Mouse (Mus musculus): Measurements from ENCODE around the gene Hoxb2.

- TF ChIP-seq CTCF (conservative IDR thresholded peaks at IDR 0.05; ENCODE audit: low read length) (no peak), POU5F1 (IDR thresholded peaks at IDR 0.05; ENCODE audit: borderline replicate concordance, low read length) (no peak), NANOG (IDR thresholded peaks at IDR 0.05; ENCODE audit: borderline replicate concordance, low read length) (no peak)
Measured at GRCm38 (mm10) chr11:96399923-96400322, 49.6 kb downstream of the Hoxb2 start.
